9 mouse cellular contexts compared by ENCODE assay signal in genomic region chr14:30284022-30284421, GRCm38 (mm10).
DNase-seq lines count a peak whose midpoint lies in the region.
"Had no signal": no experiment of that assay in that cellular context is flagged by ENCODE, and none has a peak within 500 bp of the region (broad histone marks: within the 10 kb centered on the region; RNA-seq: fewer than 3 reads in every experiment).

No protein-coding gene starts in this region.

- peak; percentile 55 to 58 for DNase-seq in frontal cortex, adult 2 months (ENCODE audit: extremely low spot score in 1 of 2, low spot score in 1 of 2)
- DNase-seq in frontal cortex, postnatal 25 days (ENCODE audit: low spot score in 2 of 2): no peak
- peak; percentile 44 for DNase-seq in thymus, postnatal 0 days (ENCODE audit: low spot score)
- no peak for DNase-seq in thymus, adult 18-20 months
- peak; percentile 68 for DNase-seq in layer of hippocampus, adult 9-11 months
- DNase-seq in telencephalon, adult 2 months (ENCODE audit: low read depth, low spot score): peak; percentile 67
- DNase-seq in adrenal gland, adult 2 months: no peak
- DNase-seq in embryo, embryonic 11 days: no peak
- DNase-seq: heart, postnatal 14 days had no signal

Comparison
In these comparisons a context has a peak if more than half of its experiments do, and no peak if none do; other contexts are left out.
1. DNase-seq: peak in frontal cortex, adult 2 months (2 of 2), thymus, postnatal 0 days (single experiment), layer of hippocampus, adult 9-11 months (single experiment) and telencephalon, adult 2 months (single experiment); none in frontal cortex, postnatal 25 days (0 of 2), thymus, adult 18-20 months (0 of 2), adrenal gland, adult 2 months (single experiment) and embryo, embryonic 11 days (single experiment).